In genomic region chr17:67888081-67888480, GRCm38 (mm10) we compare ENCODE assay signal across 20 mouse cellular contexts.
DNase-seq lines count a peak whose midpoint lies in the region; ATAC-seq and TF ChIP-seq lines count a peak whose summit lies in the region.
"Had no signal": no experiment of that assay in that cellular context is flagged by ENCODE, and none has a peak within 500 bp of the region (broad histone marks: within the 10 kb centered on the region; RNA-seq: fewer than 3 reads in every experiment).

No protein-coding gene starts in this region.

- ATAC-seq in forebrain, embryonic 16.5 days, result 0 out of 2 replicates have a peak, but pooled peaks have one; percentile 49
- ATAC-seq in forebrain, embryonic 12.5 days (ENCODE audit: low FRiP score), result no peak
- ATAC-seq: forebrain, embryonic 13.5 days had no signal

- H3K4me3 ChIP-seq in forebrain, embryonic 16.5 days (replicated peaks; ENCODE audit: low read length), result no peak overlapping the region
- no peak overlapping the region for H3K4me3 ChIP-seq in forebrain, embryonic 12.5 days (replicated peaks)
- no peak overlapping the region for H3K4me3 ChIP-seq in brown adipose tissue, adult 24 weeks (ENCODE audit: insufficient read depth, low read depth, low read length)
- H3K4me3 ChIP-seq: embryonic facial prominence, embryonic 13.5 days; embryonic facial prominence, embryonic 15.5 days; erythroblast, embryonic 14.5 days; forebrain, embryonic 10.5 days; forebrain, embryonic 13.5 days had no signal

- no peak for TF ChIP-seq POLR2A in brain, embryonic 14.5 days (IDR thresholded peaks at IDR 0.05; ENCODE audit: borderline replicate concordance, extremely low read depth, insufficient read depth, insufficient read length, poor library complexity, severe bottlenecking)

- H3K36me3 ChIP-seq in forebrain, embryonic 16.5 days (ENCODE audit: control insufficient read depth, insufficient read depth), result no peaks in the 10 kb centered on the region
- H3K36me3 ChIP-seq in forebrain, embryonic 12.5 days (replicated peaks), result no peaks in the 10 kb centered on the region

- H3K9ac ChIP-seq in forebrain, embryonic 16.5 days (replicated peaks; ENCODE audit: low read depth, low read length), result no peak overlapping the region
- H3K9ac ChIP-seq in forebrain, embryonic 12.5 days, result no peak overlapping the region
- H3K9ac ChIP-seq: embryonic facial prominence, embryonic 13.5 days; embryonic facial prominence, embryonic 15.5 days; forebrain, embryonic 13.5 days had no signal

- no peak overlapping the region for H3K27ac ChIP-seq in forebrain, embryonic 16.5 days (ENCODE audit: low read length)
- no peak overlapping the region for H3K27ac ChIP-seq in forebrain, embryonic 12.5 days
- H3K27ac ChIP-seq in brown adipose tissue, adult 24 weeks (replicated peaks; ENCODE audit: low read depth, low read length), result peak overlapping the region; percentile 65; the same call in 1 of the 2 replicates
- H3K27ac ChIP-seq: embryonic facial prominence, embryonic 13.5 days; embryonic facial prominence, embryonic 15.5 days; forebrain, embryonic 10.5 days; forebrain, embryonic 13.5 days had no signal

- peak; percentile 48 to 65 for DNase-seq in cerebellum, postnatal 14 days
- DNase-seq in cerebellum, adult 18-20 months, result no peak
- peak; percentile 30 for DNase-seq in brain, embryonic 14.5 days (ENCODE audit: low read depth)
- DNase-seq in lung, postnatal 25 days (ENCODE audit: low spot score), result no peak
- DNase-seq: adrenal gland, adult 2 months; adrenal gland, postnatal 10 days; adrenal gland, postnatal 25 days; cerebellum, adult 11 months; cerebellum, adult 8-10 months; cerebellum, adult 9-11 months; cerebellum, postnatal 36 days; embryo, embryonic 11 days had no signal

- TF ChIP-seq CTCF in brain, embryonic 14.5 days (IDR thresholded peaks at IDR 0.05; ENCODE audit: borderline replicate concordance, extremely low read depth, insufficient read depth, insufficient read length), result no peak

- no peak overlapping the region for H3K4me2 ChIP-seq in forebrain, embryonic 16.5 days (ENCODE audit: low read length)
- H3K4me2 ChIP-seq in forebrain, embryonic 12.5 days, result no peak overlapping the region
- H3K4me2 ChIP-seq: embryonic facial prominence, embryonic 13.5 days; embryonic facial prominence, embryonic 15.5 days; forebrain, embryonic 13.5 days had no signal

- no peaks in the 10 kb centered on the region for H3K27me3 ChIP-seq in forebrain, embryonic 16.5 days (replicated peaks; ENCODE audit: control insufficient read depth, insufficient read depth, low read length)
- H3K27me3 ChIP-seq in forebrain, embryonic 12.5 days, result no peaks in the 10 kb centered on the region
- H3K27me3 ChIP-seq: embryonic facial prominence, embryonic 13.5 days; embryonic facial prominence, embryonic 15.5 days; forebrain, embryonic 13.5 days had no signal

- H3K9me3 ChIP-seq in forebrain, embryonic 16.5 days (ENCODE audit: control insufficient read depth, low read length), result no peaks in the 10 kb centered on the region
- no peaks in the 10 kb centered on the region for H3K9me3 ChIP-seq in forebrain, embryonic 12.5 days
- H3K9me3 ChIP-seq: embryonic facial prominence, embryonic 13.5 days; embryonic facial prominence, embryonic 15.5 days; forebrain, embryonic 10.5 days; forebrain, embryonic 13.5 days had no signal

- 60% methylated on average over 9 of the region's 9 CpGs for WGBS in forebrain, embryonic 16.5 days
- 96% methylated on average over 9 of the region's 9 CpGs for WGBS in forebrain, embryonic 12.5 days

- H3K4me1 ChIP-seq in forebrain, embryonic 16.5 days (replicated peaks; ENCODE audit: control insufficient read depth, insufficient read depth, low read length), result no peaks in the 10 kb centered on the region
- H3K4me1 ChIP-seq in forebrain, embryonic 12.5 days, result peaks cover 7% of the 10 kb centered on the region; the same call in 1 of the 2 replicates
- H3K4me1 ChIP-seq in brown adipose tissue, adult 24 weeks (ENCODE audit: control insufficient read depth, insufficient read depth, insufficient read length, low read length), result peaks cover 6% of the 10 kb centered on the region
- H3K4me1 ChIP-seq: embryonic facial prominence, embryonic 13.5 days; embryonic facial prominence, embryonic 15.5 days; forebrain, embryonic 13.5 days had no signal

Comparison
In these comparisons a context has a peak if more than half of its experiments do, and no peak if none do; other contexts are left out.
1. DNase-seq: peak in cerebellum, postnatal 14 days (2 of 2) and brain, embryonic 14.5 days (single experiment); none in cerebellum, adult 18-20 months (0 of 2) and lung, postnatal 25 days (single experiment).